Mouse (Mus musculus): Measurements from ENCODE around the gene Gpr182.
"Not testable (repeated sequence)": the region's sequence is repeated elsewhere in the genome, so short reads cannot be mapped to it uniquely, and the experiment has no call there.

Gene Gpr182

DNA sequence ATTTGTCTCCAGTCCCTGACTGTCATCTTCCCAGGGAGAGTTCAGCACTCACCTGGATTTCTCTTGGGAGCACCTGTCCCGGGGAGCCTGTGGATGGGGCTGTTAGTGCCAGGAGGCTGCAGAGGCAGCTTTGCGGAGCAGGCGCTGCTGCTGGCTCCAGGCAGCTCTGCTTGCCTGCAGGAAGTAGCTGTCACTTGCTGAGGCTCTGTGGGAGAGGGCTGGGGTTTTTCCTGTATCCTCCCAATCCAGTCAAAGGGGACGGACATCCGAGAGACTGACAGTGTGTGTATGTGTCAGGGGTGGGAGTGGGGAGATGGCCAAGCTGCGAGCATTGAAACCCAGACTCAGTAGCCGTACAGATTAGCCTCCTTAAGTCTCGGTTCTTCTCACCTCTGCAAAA lies at the start of gene Gpr182:
Gpr182 (minus strand) TSS at position 185 of the 400 bp plus-strand sequence.
- DNase-seq = no peak

DNA sequence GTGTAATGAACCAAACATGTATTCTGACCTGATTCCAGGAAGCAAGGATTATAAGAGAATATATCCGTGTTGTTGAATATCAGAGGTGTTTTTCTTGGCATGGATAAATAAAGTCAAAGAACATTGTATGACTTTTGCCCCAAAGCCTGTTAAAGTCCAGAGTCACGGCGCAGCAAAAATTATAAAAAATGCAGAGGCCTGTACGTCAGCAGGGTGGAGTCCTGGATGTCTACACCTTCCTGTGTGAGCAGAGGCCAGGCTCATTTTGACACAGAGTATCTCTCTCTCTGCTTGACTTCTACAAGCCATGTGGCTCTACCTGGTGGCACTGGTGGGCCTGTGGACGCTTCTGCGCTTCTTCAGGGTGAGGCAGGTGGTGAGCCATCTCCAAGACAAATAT lies 49.4 kb upstream of the Gpr182 start, which contains the start of gene Rdh16:
Rdh16 (plus strand) TSS at position 262 of the 400 bp plus-strand sequence.
- DNase-seq = no peak

DNA sequence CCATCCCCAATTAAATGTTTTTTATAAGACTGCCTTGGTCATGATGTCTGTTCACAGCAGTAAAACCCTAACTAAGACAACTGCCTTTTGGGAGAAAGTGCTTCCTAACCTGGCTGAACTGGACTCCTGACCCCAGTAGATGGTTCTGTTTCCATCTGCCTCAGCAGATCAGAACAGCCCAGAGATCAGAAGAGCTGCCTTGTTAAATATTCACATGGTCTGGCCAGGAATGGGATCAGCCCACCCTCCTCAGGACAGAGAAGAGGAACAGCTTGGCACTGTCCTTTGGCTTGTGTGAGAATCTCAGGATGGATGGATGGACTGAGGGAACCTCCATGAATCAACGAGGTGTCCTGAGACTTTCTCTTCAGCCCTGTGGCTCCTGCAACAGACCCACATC lies 47.8 kb upstream of the Gpr182 start:
- DNase-seq = no peak

DNA sequence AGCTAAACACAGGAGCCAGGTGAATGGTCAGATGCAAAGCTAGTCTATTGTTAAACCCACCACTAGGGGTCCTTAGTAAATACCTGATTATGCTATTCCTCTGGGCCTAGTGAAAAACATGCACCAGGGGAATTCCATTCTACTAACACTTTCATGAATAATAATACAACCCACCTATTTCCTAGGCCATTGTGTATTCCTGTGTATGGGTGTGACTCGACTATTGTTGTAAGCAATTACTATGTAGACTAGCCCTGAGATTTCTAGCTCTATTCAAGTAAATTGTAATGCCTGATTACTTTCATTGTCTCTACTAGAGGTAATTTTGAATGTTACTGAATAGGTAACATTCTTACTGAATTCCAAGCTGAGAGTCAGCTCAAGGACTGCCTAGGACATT lies 33.9 kb upstream of the Gpr182 start:
- not testable (repeated sequence) for DNase-seq

DNA sequence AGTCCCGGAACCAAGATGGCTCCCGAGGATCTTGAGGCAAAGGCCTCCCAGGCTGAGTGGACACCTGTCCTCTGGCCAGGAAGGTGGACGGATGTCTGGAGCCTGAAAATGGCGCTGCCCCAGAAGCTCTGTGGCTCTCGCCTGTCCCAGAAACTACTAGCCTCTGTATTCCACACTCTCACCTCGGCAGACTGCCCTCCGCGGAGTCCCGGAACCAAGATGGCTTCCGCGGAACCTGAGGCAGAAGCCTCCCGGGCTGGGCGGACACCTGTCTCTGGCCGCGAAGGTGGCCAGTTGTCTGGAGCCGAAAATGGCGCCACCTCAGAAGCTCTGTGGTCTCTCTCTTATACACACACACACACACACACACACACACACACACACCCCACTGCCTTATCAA lies 30.8 kb upstream of the Gpr182 start:
- DNase-seq = not testable (repeated sequence)

DNA sequence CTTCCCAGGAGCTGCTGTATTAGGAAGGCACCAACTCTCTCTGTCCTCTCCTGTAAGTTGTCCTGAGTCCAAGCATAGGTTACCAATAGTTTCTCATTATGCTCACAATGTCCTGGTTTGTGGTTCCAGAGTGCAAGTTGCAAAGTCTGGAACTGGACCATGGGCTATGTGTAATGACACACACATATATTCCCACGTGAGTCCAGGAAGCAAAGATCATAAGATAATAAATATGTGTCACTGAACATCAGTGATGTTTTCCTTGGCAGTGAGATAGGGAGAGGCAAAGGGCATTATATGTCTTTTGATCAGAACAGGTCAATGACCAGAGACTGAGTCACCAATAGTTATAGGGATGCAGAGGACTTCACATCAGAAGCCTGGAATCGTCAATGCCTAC lies 24.5 kb upstream of the Gpr182 start, which contains the start of gene Rdh9:
Rdh9 (plus strand) TSS at position 376 of the 400 bp plus-strand sequence.
- no peak for DNase-seq

DNA sequence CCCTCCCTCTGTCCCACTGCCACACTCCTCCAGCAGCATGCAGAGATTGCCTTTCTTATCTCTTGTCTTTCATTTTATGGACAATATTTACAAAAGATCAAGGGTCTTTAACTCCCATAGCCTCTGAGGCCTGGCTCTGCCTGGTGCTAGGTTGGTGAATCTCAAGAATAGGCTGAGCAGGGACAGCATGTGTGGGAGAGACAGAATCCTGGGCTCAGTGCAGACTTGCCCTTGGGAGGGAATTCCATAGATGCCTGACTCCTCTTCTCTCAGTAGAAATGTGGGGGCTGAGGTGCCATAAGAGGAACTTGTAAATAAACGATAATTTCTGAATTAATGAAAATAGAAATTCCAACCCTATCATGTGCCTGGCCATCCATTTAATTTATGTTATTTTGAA lies 15.0 kb upstream of the Gpr182 start:
- DNase-seq = no peak

DNA sequence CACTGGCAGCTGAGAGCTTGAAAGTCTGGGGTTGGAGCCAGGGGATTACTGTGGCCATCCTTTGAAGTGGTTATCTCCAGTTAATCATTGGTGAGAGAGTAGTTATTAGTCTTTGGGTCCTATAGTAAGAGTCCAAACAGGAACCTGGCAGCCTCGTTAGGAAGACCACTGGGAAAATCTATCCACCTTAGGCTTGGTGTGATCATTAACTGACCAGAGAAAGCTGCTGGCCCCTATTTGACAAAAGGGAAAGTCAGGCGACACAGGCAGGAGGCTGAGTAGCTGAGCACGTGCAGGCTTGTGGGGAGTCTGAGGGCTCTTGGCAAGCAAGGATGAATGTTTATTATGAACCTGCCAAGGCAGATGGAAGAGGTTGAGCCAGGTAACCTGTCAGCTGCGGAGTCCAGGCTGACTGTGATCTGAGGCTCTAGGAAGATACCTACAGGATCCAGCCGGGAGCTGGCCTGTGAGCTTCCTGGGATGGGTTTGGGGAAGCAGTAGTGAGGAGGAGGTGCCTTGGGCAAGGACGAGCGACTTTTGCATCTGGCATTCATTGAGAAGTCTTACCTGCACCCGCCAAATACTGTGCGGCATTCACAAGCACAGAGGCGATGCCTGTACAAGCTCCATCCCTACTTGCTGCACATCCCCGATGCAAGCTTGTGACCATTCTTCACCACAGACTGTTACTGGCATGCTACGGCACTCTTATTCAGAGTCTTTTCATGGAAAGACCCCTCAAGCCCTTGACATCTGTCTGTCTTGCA lies 12.6 kb upstream of the Gpr182 start:
- no peak for DNase-seq

DNA sequence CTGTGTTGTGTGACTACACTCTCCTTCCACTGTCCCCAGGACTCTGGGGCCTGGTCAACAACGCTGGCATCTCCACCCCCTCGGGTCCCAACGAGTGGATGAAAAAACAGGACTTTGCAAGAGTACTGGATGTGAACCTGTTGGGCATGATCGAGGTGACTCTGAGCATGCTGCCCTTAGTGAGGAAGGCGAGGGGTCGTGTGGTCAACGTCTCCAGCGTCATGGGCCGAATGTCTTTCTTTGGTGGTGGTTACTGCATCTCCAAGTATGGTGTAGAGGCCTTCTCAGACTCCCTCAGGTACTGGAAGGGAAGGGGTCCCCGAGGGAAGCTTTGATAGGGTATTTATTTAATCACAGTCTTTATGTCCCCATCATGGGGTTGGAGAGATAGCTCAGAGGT lies 11.4 kb upstream of the Gpr182 start:
- DNase-seq = not testable (repeated sequence)

DNA sequence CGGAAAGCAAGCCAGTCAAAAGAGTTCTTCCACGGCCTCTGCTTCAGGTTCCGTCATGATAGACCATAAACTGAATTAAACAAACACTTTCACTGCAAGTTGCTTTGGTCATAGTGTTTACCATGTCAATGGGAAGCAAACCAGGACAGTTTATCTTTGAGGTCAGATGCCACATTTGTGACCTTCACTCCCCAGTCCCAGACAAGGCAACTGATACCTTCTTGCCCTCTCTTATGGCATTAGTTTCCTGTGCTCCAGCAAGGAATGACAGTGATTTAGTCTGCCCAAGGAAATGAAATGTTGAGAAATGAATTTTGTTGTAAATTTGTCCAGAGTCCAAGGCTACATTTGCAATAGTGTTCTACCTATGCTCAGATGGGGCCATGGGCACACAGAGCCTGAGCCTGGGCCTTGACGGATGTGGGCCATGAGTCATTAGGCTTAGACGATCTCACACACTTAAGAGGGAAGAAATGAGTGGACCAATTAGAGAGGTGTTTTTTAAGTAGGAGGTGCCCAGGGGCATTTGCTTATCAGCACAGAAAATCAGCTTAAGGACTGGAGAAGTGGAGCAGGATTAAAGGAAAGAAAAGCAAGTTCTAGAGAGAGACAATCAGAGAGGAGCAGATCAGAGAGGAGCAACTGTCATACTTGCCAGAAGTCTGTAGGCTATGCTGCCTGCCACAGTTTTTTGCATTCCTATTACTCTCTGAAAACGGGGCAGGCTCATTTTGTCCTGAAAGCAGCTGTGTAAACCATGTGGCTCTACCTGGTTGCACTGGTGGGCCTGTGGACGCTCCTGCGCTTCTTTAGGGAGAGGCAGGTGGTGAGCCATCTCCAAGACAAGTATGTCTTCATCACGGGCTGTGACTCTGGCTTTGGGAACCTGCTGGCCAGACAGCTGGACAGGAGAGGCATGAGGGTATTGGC lies 7.9 kb upstream of the Gpr182 start, which contains the start of the genes Rdh1 and Rdh16f1:
Rdh1 (plus strand) TSS at position 541 of the 930 bp plus-strand sequence.
Rdh16f1 (plus strand) TSS at position 607 of the 930 bp plus-strand sequence.
- DNase-seq = no peak

DNA sequence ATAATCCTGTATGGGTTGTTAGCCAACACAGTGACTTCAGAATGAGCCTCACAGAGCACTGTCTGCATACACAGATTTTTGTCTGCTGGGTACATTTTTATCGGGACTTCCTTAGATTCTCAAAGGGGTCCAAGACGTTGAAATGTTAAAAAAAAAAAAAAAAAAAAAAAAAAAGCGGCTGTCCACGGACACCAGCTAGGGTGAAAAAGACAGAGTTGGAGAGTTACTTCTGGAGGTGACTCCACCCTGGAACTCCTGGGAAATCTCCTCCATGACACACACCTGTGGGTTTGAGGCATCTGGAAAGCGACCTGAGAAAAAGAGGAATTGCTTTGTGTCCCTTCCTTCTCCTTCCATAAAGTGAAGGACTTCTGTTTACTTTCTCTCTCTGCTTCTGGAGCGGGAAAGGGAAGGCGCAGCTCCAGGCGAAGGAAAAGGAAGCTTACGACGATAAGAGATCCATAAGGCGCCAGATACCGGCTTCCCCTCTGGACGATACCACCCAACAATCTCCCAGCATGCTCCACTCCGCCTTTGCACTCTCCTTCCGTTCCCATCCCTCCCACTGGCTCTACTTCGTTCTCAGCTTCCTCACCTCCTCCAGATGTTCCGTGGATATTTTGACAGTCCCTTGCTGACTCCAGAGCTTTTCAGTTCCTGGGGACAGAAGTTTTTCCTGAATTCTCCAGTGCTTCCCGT lies 4.4 kb upstream of the Gpr182 start:
- DNase-seq = no peak

DNA sequence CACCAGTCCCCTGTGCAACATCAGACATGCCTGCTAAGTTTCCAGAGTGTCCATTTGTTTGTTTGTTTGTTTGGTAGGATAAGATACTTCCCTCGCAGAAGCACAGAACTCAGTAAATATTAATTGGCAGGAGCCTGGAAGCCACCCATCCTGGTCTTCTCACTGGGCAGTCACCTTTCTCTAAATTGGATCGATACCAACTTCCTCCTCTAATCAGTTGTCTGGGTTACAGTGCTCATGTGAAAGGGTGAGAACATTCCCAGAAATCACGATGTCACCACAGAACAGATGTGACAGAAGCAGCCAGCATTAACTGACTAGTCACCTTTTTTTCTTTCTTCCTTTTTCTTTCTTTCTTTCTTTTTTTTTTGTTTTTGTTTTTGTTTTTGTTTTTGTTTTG lies 3.7 kb upstream of the Gpr182 start:
- DNase-seq = no peak

DNA sequence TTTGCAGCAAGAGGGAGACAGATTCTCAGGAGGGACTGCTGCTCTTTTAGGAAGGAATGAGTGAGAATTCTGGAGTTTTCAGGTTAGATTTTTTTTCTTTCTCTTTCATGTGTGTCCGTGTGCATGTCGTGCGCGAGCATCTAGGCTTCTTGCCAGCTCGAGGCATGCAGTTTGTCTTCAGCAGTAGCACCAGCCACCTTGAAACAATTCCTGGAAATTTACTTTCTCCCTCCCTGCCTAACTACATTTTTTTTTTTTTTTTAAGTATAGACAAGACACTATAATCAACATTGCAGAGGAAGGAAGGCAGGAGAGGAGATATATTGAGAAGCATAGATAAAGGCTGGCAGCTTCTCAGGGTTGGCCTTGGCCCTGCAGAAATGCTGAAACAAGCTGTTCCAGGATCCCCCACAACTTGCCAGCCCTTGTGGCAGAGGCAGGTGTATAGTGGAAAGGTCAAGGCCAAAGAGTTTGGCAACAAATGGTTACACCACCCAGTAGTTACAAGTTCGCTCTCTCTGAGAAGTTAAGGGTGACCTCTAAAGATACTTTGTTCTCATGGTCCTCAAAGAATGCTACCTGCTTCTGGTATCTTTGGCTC lies 3.1 kb upstream of the Gpr182 start:
- no peak for DNase-seq

DNA sequence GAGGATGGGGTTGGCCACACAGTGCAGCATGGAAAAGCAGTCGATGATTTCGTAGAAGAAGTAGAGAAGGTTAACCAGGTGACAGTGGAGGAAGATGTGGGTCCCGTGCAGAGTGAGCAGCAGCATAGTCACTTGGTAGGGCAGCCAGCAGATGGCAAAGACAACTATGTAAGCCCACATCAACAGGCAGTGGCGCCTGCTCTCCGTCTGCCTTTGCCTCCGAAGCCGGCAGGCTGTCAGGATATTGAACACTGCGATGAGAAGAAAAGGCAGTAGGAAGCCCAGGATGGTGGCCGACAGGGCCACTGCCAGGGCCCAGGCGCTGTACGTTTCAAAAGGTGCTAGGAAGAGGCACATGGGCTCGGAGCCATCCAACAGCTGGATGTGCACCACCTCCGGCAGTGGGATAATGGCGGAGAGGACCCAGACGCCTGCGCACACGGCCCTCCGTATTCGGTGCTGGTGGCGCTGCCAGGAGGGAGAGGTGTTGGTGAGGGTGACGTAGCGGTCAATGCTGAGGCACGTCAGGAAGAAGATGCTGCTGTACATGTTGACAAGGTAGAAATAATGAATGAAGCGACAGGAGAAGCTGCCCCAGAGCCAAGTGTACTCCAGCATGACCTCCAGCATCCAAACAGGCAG lies 1.3 kb downstream of the Gpr182 start:
- no peak for DNase-seq

DNA sequence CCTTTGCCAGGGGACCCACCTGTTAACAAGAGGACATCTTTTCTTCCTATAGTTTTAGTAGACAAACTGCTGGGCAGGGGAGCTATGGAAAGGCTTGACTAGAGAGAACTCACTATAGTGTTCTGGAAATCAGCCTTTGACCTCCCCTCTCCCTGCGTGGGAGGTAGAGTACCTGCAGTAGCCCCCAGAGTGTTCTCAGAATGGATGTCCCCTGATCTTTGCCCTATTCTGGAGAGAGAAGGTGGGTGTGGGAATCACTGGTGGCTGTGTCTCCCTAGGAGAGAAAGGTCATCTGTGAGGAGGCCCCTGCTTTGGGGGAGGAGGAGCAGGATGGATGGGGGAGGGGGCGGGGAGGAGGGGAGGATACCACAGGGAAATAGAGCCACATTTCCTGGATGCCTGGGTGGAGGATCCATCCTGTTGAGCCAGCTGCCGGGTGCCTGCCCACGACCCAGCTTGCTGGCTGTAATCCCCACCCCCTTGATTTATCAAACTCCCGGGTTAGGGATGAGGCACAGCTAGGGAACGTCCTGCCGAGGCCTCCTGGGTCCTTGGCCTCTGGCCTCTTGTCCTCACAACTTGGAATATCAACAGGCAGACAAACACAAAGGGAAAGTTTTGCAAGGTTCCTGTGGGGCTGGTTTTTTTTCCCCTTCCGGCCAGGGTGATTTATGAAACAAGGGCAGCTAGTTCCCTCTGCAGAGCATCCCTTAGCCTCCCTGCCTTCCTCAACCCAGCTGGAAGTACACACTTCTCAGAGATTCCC lies 2.5 kb downstream of the Gpr182 start:
- no peak for DNase-seq

DNA sequence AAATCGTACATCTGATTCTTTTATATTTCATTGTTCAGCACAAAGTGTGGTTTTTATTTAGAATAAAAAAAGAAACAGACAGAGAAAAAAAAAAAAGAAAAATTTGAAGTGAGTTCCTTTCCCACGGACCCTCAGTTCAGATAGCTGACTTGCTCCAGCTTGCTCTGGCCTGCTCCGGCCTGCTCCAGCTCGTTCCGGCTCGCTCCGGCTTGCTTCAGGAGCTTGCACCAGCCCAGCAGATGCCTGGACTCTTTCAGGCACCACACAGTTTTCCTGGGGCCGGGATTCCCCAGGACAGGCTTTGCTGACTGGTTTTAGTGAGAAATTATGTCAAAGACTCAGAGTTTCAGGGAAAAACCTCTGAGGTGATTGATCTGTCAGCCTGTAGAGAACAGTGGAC lies 4.3 kb downstream of the Gpr182 start:
- no peak for DNase-seq

DNA sequence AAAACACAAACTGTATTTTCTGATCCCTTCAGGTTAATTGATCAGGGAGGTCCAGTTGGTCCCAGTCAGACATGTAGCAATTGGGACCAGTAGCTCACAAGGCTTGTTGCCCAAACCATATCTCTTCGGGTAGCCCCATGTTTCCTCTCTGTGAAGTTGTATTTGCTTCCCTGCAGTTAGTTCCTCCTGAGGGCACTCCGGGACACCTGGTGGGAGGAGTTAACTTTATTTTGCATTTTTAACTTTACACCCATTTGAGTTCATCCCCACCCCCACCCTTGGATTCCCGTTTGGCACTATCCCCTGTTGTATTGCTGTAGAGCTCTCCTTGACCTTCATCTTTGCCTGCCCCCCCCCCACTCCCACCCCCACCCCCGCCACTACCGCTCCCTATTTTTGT lies 5.6 kb downstream of the Gpr182 start:
- no peak for DNase-seq

DNA sequence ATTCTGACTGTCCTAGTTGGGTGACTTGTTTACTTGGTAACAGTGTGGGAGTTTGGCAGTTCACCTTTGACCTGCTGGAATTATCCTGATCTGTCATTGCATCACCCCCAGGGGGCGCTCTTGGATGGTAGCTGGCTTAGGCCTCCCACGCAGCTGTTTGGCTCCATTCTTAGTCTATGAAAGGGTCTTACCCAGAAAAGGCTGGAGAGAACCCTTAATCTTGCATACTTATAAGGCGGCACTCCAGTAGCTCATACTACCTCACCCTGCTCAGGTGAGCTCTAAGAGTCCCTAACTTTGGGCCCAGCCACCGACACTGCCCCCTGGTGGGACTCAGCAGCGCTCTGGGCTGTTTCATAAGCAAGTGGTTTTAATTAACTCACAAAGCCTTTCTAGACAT lies 6.9 kb downstream of the Gpr182 start:
- DNase-seq = no peak

DNA sequence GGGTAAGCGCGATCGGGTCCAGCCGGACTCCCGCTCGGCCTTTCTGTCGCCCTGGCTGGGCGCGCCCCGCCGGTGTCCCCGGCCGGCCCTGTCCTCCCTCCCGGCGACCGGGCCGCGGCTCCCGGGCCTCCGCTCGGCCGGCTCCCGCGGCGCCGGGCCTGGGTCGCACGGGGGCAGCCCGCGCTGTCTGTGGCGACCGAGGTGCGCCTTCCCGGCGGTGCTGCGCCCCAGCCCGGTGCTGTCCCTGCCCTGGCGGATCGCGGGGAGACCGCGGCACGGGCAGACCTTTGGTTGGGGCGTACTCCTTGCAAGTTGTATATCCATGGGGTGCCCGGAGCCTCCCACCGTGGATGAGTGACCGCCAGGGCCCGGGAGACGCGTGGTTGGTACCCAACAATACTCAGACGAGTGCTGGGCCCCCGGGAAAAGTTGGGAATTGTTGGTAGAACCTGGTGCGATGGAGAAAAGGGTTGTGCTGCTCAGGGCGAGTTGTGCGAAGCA lies 11.8 kb downstream of the Gpr182 start:
- DNase-seq = no peak

DNA sequence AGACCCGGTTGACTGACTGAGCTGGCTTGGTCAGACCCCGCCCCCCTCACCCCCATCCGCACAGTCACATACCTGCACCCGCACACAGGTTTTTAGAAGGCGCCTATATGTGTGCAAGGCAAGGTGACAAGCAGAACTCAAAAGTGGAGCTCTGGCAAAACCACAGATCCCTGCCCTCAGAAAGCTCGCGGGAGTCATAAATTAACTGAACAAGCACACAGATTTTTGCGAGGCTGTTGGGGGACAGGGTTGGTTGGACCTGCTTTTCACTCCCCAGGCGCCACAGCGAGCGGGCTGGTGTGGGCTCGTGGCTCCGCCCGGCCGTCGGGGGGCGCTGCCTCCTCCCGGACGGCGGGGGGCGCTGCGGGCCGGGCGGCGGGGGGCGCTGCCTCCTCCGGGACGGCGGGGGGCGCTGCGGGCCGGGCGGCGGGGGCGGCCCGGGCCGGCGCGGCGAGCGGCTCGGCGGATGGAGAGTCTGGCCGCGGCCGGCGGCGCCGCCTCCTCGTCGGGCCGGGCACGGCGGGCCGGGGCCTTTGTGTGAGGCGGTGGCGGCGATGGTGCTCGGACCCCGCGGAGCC lies 12.4 kb downstream of the Gpr182 start, which contains the start of gene Zbtb39:
Zbtb39 (plus strand) TSS at position 456 of the 578 bp plus-strand sequence.
- peak; percentile 81 for DNase-seq

All from right cerebral cortex, postnatal 14 days (tissue).